Mouse (Mus musculus): ENCODE results near the gene Kcng1. TPM values are rescaled to one million over a fixed set of nuclear protein-coding genes. Genes with fewer than 3 reads are reported as not detected.

The Kcng1 gene
- 0.87 and 1.4 TPM in 2 replicates for polyA plus RNA-seq (2014; fragmentation: Nextera tagmentation; extraction: Ambion mirVana)

DNA sequence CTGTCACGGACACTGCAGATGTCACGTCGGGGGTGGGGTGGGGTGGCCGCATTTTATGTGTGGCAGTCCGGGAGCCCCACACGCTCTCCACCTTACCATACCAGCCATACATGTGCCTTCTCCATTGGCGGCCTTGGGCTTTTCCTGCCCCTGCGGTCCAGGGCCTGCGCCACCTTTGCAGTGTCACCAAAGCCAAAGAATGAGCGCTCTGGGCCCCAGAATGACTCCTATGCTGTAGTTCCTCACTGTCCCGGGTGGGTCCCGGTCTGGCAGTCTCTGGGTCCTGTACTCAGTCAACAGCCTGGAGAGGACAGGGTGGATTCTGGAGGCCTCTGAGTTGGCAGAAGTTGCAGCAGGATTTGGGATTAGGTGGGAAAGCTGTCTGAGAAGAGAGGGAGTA lies at the start of gene Kcng1:
Gene Kcng1, minus strand, starts transcription at position 155 of the 400 bp plus-strand sequence.
- ATAC-seq (ENCODE audit: low FRiP score) (no peak; the same call in 1 of the 2 replicates), DNase-seq (ENCODE audit: low spot score) (no peak)
- Histone ChIP-seq H3K27me3 (ENCODE audit: control insufficient read depth, insufficient read depth, low read length) (peaks cover 54% of the 10 kb centered on the region), H3K27ac (no peak within 1 kb of the TSS), H3K4me3 (replicated peaks; ENCODE audit: low read length) (peak within 1 kb of the TSS; percentile 42), H3K36me3 (replicated peaks; ENCODE audit: control insufficient read depth, insufficient read depth) (no peaks in the 10 kb centered on the region), H3K9ac (peak within 1 kb of the TSS; percentile 45), H3K9me3 (ENCODE audit: control insufficient read depth, low read length) (0 out of 2 replicates have a peak, but pooled peaks cover 6% of the 10 kb centered on the region), H3K4me2 (replicated peaks) (peak within 1 kb of the TSS; percentile 77), H3K4me1 (replicated peaks; ENCODE audit: control insufficient read depth, insufficient read depth, low read length) (peaks cover 11% of the 10 kb centered on the region; the same call in 1 of the 2 replicates)
- 18% methylated on average over 12 of the region's 12 CpGs for WGBS

DNA sequence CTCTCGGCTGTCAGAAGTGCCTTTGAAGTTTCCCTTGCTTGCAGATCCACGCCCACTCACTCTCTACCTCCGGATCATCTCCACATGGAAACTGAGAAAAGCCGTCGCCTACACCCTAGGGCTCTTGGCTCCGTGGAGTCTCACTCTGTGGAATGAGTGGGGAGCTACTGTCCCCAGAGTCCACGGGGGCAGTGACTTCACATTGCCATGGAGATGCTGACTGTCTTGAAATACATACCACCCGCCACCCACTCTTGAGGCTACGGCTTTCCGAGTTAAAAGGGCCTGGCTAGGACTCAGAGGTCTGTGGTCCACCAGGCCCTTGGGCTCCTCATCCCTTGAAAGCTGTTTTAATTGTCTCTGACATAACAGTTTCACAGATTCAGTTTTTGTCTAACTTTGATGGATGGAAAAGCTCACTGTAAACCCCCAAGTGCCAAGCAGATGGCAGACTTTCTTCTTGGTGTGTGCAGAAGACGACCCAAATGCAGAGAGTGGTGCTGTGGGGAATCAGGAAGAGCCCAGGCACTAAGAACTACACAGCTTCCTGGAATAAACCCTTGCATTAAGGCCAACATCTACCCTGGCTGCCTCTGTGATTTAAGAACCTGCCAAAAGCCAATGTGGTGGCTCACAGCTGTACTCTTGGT lies 49.0 kb upstream of the Kcng1 start:
- H3K9me3 ChIP-seq (ENCODE audit: control insufficient read depth, low read length): no peaks in the 10 kb centered on the region
- no peak overlapping the region for H3K4me2 ChIP-seq (replicated peaks)
- H3K4me1 ChIP-seq (replicated peaks; ENCODE audit: control insufficient read depth, insufficient read depth, low read length): peaks cover 9% of the 10 kb centered on the region
- no peak overlapping the region for H3K27ac ChIP-seq
- H3K36me3 ChIP-seq (replicated peaks; ENCODE audit: control insufficient read depth, insufficient read depth): no peaks in the 10 kb centered on the region
- H3K4me3 ChIP-seq (replicated peaks; ENCODE audit: low read length): no peak overlapping the region
- DNase-seq (ENCODE audit: low spot score) (no peak), ATAC-seq (ENCODE audit: low FRiP score) (no peak)
- WGBS: 61% methylated on average over 11 of the region's 11 CpGs
- no peak overlapping the region for H3K9ac ChIP-seq
- no peaks in the 10 kb centered on the region for H3K27me3 ChIP-seq (ENCODE audit: control insufficient read depth, insufficient read depth, low read length)

DNA sequence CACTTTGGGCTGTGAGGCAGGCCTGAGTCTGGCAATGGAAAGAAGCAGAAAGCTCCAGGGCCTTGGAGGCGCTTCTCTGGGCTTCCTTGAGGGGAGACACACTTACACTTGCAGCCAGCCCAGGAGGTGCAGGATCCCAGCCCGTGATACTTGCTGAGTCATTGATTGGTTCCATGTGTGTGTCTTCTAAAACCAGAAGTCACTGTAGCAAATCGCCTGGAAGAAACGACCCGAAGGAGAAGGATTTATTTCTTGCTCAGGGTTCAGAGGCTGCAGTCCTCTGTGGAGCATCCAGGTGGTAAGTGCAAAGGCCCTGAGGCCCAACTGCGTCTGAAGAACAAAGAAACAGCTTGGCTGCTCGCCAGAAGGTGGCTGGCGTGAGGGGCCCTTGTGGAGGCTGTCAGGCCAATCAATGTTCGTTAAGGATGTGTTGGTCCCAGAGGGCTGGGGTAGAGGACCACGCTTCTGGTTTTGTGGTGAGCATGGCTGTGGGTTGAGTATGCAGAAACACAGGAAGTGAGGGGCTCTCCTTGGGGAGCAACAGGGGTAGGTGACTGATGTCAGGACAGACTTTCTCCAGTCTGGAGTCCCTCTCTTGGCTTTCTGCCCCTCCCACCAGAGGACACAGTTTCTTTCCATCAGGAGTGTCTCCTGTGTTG lies 40.3 kb upstream of the Kcng1 start:
- Histone ChIP-seq H3K27ac (no peak overlapping the region), H3K9ac (no peak overlapping the region), H3K4me3 (replicated peaks; ENCODE audit: low read length) (no peak overlapping the region), H3K4me2 (replicated peaks) (no peak overlapping the region), H3K27me3 (ENCODE audit: control insufficient read depth, insufficient read depth, low read length) (no peaks in the 10 kb centered on the region), H3K4me1 (replicated peaks; ENCODE audit: control insufficient read depth, insufficient read depth, low read length) (no peaks in the 10 kb centered on the region), H3K9me3 (ENCODE audit: control insufficient read depth, low read length) (no peaks in the 10 kb centered on the region), H3K36me3 (replicated peaks; ENCODE audit: control insufficient read depth, insufficient read depth) (no peaks in the 10 kb centered on the region)
- WGBS: 62% methylated on average over 10 of the region's 10 CpGs
- no peak for DNase-seq (ENCODE audit: low spot score)
- no peak for ATAC-seq (ENCODE audit: low FRiP score)

DNA sequence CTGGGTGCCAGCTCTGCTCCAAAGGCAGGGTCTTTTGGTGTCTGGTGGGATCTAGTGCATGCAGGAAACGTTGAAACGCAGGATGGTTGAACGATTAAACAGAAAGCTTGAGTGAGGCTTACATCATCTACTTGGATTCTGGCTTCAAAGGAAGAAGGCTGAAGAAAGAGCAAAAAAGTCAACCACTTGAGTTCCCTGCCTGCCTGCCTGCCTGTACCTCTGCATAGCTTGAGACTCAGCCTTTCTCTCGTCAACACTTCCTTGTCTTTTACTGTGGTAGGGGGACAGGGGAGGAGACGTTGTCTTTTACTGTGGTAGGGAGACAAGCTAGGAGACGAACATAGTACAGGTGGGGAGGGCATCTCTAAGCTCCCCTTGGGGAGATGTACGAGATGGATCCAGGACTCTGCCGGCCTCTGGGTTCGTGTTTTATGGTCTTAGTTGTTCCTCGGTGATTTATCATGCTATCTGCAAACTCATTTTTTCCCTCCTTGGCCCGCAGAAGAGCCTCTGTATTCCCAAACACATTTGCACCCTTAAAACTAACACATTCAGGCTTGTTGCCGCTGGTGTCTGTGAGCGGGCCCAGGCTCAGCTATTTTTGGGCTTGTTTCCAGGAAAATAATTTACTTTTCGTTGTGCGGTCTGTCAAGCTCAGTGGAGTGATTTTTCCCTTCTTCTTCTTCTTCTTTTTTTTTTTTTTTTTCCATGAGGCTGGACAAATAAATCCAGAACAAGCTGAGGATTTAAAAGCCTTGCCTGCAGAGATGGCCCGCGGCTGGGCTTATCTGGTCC lies 39.0 kb upstream of the Kcng1 start:
- Histone ChIP-seq H3K4me2 (replicated peaks) (no peak overlapping the region), H3K27ac (no peak overlapping the region), H3K9me3 (ENCODE audit: control insufficient read depth, low read length) (no peaks in the 10 kb centered on the region), H3K9ac (no peak overlapping the region), H3K27me3 (ENCODE audit: control insufficient read depth, insufficient read depth, low read length) (no peaks in the 10 kb centered on the region), H3K4me1 (replicated peaks; ENCODE audit: control insufficient read depth, insufficient read depth, low read length) (no peaks in the 10 kb centered on the region), H3K4me3 (replicated peaks; ENCODE audit: low read length) (no peak overlapping the region), H3K36me3 (replicated peaks; ENCODE audit: control insufficient read depth, insufficient read depth) (no peaks in the 10 kb centered on the region)
- ATAC-seq (ENCODE audit: low FRiP score): no peak
- WGBS: 72% methylated on average over 17 of the region's 17 CpGs
- DNase-seq (ENCODE audit: low spot score): no peak

DNA sequence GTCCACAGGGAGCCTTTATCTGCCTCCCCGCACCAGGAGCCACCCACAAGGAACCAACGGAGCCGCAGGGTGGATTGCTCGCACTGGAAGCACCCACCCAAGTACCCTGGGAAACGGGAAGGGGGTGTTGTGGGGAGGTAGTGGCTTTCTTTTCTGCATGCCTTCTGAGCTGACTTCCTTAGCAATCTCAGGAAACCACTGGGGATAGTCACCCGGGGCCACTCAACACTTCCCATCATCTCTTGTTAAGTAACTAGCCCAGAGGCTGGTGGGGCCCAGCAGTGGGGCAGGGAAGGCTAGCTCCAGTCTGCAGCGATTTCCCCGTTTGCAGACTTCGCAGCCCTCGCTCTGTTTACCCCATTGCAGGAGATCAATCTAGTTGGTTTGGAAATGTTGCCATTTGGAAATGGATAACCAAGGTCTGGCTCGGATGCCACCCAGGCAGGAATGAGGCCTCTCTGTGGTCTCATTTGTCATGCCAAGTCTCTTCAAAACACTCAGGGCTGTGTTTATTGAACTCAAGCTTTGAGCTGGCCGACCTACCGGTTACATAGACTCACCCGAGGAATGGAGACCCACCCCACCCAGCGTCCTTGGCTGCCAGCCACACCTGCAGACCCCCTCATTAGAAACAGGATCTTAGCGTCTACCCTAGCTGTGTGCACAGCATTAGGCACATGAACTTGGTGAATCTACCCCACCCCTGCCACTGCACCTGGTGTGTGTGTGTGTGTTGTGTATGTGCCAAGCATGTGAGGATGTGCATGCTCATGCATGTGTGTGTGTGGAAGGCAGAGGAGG lies 33.3 kb upstream of the Kcng1 start:
- Histone ChIP-seq H3K4me3 (replicated peaks; ENCODE audit: low read length) (no peak overlapping the region), H3K36me3 (replicated peaks; ENCODE audit: control insufficient read depth, insufficient read depth) (no peaks in the 10 kb centered on the region), H3K9me3 (ENCODE audit: control insufficient read depth, low read length) (no peaks in the 10 kb centered on the region), H3K27me3 (ENCODE audit: control insufficient read depth, insufficient read depth, low read length) (no peaks in the 10 kb centered on the region), H3K9ac (no peak overlapping the region), H3K4me1 (replicated peaks; ENCODE audit: control insufficient read depth, insufficient read depth, low read length) (no peaks in the 10 kb centered on the region; the same call in 1 of the 2 replicates), H3K27ac (no peak overlapping the region), H3K4me2 (replicated peaks) (no peak overlapping the region)
- ATAC-seq (ENCODE audit: low FRiP score) (no peak), DNase-seq (ENCODE audit: low spot score) (no peak)
- WGBS: 57% methylated on average over 16 of the region's 16 CpGs

DNA sequence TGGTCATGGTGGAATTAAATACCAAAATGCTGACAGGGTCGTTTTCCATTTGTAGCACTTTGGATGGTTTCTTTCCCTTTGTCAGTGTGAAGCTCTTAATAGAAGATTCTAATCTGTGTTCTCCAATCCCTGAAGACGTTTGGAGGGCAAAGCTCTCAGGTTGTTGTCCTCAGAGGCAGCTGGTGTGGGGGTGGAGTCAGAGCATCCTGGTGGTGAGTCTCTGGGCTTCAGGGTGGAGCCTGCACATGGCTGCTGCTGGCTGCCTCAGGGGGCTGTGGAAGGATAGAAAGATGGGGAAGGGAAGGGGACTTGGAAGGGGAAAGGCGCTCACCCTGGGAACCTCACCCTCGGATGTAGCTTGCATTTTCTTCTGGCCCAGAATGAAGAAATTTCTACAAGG lies 31.0 kb upstream of the Kcng1 start:
- no peaks in the 10 kb centered on the region for H3K27me3 ChIP-seq (ENCODE audit: control insufficient read depth, insufficient read depth, low read length)
- no peaks in the 10 kb centered on the region; the same call in 1 of the 2 replicates for H3K4me1 ChIP-seq (replicated peaks; ENCODE audit: control insufficient read depth, insufficient read depth, low read length)
- H3K4me3 ChIP-seq (replicated peaks; ENCODE audit: low read length): no peak overlapping the region
- no peak for ATAC-seq (ENCODE audit: low FRiP score)
- H3K4me2 ChIP-seq (replicated peaks): no peak overlapping the region
- no peak for DNase-seq (ENCODE audit: low spot score)
- no peak overlapping the region for H3K27ac ChIP-seq
- no peaks in the 10 kb centered on the region for H3K9me3 ChIP-seq (ENCODE audit: control insufficient read depth, low read length)
- no peak overlapping the region for H3K9ac ChIP-seq
- WGBS: 39% methylated on average over 4 of the region's 4 CpGs
- H3K36me3 ChIP-seq (replicated peaks; ENCODE audit: control insufficient read depth, insufficient read depth): no peaks in the 10 kb centered on the region

DNA sequence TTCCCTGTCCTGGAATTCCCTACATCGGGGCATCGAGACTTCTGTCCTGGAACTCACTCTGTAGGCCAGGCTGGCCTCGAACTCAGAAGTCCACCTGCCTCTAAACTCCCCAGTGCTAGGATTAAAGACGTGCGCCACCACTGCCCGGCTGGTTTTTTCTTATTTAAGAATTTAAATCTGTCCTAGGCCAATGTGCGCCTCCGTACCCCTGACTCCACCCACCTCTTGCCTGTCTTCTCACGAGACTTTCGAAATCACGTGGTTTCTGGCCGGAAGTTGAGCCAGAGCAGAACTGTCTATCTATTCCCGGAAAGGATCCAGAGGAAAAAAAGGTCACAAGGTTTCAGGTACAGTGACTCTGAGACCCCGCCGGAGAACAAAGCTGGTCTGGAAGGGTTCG lies 29.5 kb upstream of the Kcng1 start:
- ATAC-seq (ENCODE audit: low FRiP score): no peak

DNA sequence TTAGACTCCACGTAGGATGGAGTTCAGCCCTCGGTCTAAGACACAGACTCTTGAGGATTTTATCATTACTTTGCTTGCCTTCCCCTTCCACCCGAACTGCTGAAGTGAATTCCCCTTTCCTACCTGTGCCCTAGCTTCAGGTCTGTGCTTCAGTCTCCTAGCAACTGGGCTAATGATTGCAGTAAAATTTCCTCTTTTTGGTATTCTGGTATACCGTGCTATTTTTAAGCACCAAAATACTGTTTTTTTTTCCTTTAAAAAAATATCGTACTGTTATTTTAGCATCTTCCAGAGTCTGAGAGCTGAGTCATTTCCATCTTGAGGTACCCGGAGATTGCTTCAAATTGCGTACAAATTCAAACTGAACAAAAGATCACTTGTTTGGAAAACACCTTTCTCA lies 27.4 kb upstream of the Kcng1 start:
- Histone ChIP-seq H3K4me1 (replicated peaks; ENCODE audit: control insufficient read depth, insufficient read depth, low read length) (no peaks in the 10 kb centered on the region), H3K9ac (no peak overlapping the region), H3K27ac (no peak overlapping the region), H3K4me3 (replicated peaks; ENCODE audit: low read length) (no peak overlapping the region), H3K36me3 (replicated peaks; ENCODE audit: control insufficient read depth, insufficient read depth) (no peaks in the 10 kb centered on the region), H3K9me3 (ENCODE audit: control insufficient read depth, low read length) (no peaks in the 10 kb centered on the region), H3K4me2 (replicated peaks) (no peak overlapping the region), H3K27me3 (ENCODE audit: control insufficient read depth, insufficient read depth, low read length) (no peaks in the 10 kb centered on the region)
- DNase-seq (ENCODE audit: low spot score) (no peak), ATAC-seq (ENCODE audit: low FRiP score) (no peak)
- 75% methylated on average over 7 of the region's 7 CpGs for WGBS

More for the DNA sequence above, 29.5 kb upstream of the Kcng1 start:
- H3K9ac ChIP-seq: no peak overlapping the region
- H3K36me3 ChIP-seq (replicated peaks; ENCODE audit: control insufficient read depth, insufficient read depth): no peaks in the 10 kb centered on the region
- no peak overlapping the region for H3K4me2 ChIP-seq (replicated peaks)
- no peak for DNase-seq (ENCODE audit: low spot score)
- H3K4me1 ChIP-seq (replicated peaks; ENCODE audit: control insufficient read depth, insufficient read depth, low read length): no peaks in the 10 kb centered on the region; the same call in 1 of the 2 replicates
- H3K27ac ChIP-seq: no peak overlapping the region
- 95% methylated on average over 16 of the region's 16 CpGs for WGBS
- H3K27me3 ChIP-seq (ENCODE audit: control insufficient read depth, insufficient read depth, low read length): no peaks in the 10 kb centered on the region
- H3K9me3 ChIP-seq (ENCODE audit: control insufficient read depth, low read length): no peaks in the 10 kb centered on the region
- no peak overlapping the region for H3K4me3 ChIP-seq (replicated peaks; ENCODE audit: low read length)

Measured in hindbrain, embryonic 14.5 days (tissue).